Mouse (Mus musculus) intestine, postnatal 0 days (tissue): Measurements from ENCODE around the gene Tcn2. TPM values are rescaled to one million over a fixed set of nuclear protein-coding genes. Genes with fewer than 3 reads are reported as not detected.

Experiments
- ATAC-seq: fragments of 200-750 bp; cut with Nextera tagmentation; 2 replicates; pipeline ENCODE4 v1.8.0; 2017; ENCODE audit warnings: mild to moderate bottlenecking, moderate TSS enrichment, moderate library complexity
- H3K27ac ChIP-seq: fragments of 300-500 bp; sonication (generic); 2 replicates; pipeline ENCODE4 v1.5.1; 2014; ENCODE audit warnings: mild to moderate bottlenecking, low read depth, low read length, moderate library complexity
- H3K27me3 ChIP-seq: fragments of 300-500 bp; sonication (generic); replicated peaks from 2 replicates; pipeline ENCODE4 v1.6.1; 2014; ENCODE audit warnings: low read length, mixed read lengths; ENCODE audit not compliant: control insufficient read depth, insufficient read depth
- H3K36me3 ChIP-seq: fragments of 300-500 bp; sonication (generic); 2 replicates; pipeline ENCODE4 v1.6.1; 2014; ENCODE audit warnings: mild to moderate bottlenecking, moderate library complexity; ENCODE audit not compliant: control insufficient read depth, insufficient read depth
- H3K4me1 ChIP-seq: fragments of 300-500 bp; sonication (generic); replicated peaks from 2 replicates; pipeline ENCODE4 v1.6.1; 2014; ENCODE audit warnings: antibody characterized with exemption, low read length, mixed read lengths; ENCODE audit not compliant: control insufficient read depth, insufficient read depth
- H3K4me2 ChIP-seq: fragments of 300-500 bp; sonication (generic); replicated peaks from 2 replicates; pipeline ENCODE4 v1.6.1; 2014; ENCODE audit warnings: low read depth, mild to moderate bottlenecking, moderate library complexity
- H3K4me3 ChIP-seq: fragments of 300-500 bp; sonication (generic); 2 replicates; pipeline ENCODE4 v1.5.1; 2014; ENCODE audit warnings: low read depth, low read length
- H3K9ac ChIP-seq: fragments of 300-500 bp; sonication (generic); 2 replicates; pipeline ENCODE4 v1.6.1; 2014; ENCODE audit warnings: mild to moderate bottlenecking, low read depth, low read length
- H3K9me3 ChIP-seq: fragments of 300-500 bp; sonication (generic); 2 replicates; pipeline ENCODE4 v1.6.1; 2016; ENCODE audit warnings: mixed run types; ENCODE audit not compliant: control insufficient read depth
- CTCF ChIP-seq: sonication (generic); IDR thresholded peaks from 2 replicates; pipeline ENCODE4 v1.5.1; 2016; ENCODE audit warnings: low read depth, mild to moderate bottlenecking, control low read depth, antibody characterized with exemption, moderate library complexity
- WGBS: fragments of 180-500 bp; shearing (Covaris S2); extraction: QIAGEN DNeasy Blood & Tissue Kit; methylation state at CpG from one replicate; pipeline ENCODE4 v1.1.7; 2014; 5-methylcytosine and 5-hydroxymethylcytosine counted together
- polyA plus RNA-seq: library from polyadenylated mRNA; unstranded; fragments of >200 nt; fragmentation: Nextera tagmentation; extraction: Ambion mirVana; gene quantifications from 2 replicates; pipeline ENCODE4 v1.2.1, GENCODE M21; 2015

The Tcn2 gene
- polyA plus RNA-seq, 1 experiment from 2014 or later, result 283 TPM

DNA sequence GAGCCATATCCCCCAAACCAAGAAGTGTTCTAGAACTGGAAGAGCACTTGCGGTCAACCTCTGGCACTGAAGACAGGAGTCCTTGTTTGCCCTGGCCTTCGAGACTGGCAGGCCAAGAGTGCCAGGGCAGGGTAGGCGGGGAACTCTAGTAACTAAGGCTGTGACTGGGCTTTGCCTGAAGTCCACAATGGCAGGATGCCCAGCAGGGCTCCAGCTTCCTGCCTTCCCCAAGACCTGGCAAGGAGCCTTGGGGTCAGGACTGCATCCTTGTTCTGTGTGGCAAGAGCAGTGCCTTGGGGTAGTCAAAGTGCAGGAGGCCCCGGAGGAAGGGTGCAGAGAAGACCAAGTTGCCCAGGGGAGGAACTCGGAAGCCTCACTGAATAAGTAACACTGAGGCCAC lies 28.9 kb downstream of the Tcn2 start:
- WGBS, result 77% methylated on average over 5 of the region's 5 CpGs
- H3K9ac ChIP-seq, result no peak overlapping the region

DNA sequence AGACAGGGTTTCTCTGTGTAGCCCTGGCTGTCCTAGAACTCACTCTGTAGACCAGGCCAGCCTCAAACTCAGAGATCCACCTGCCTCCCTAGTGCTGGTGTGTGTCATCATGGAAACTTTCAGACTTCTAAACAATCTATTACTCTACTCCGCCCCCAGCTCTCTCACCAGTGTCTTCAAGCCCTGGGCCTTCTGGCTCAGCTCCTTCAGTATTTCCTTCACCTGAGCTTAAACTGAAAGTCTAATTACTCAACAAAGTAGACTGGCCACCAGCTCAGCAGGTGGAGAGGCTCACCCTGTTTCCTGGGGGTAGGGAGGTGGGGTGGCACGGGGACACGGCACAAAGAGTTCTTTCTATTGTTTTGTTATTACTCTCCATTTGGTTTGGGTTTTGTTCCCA lies 29.4 kb downstream of the Tcn2 start:
- no peak for TF ChIP-seq CTCF
- Histone ChIP-seq H3K9me3 (no peaks in the 10 kb centered on the region), H3K4me1 (no peaks in the 10 kb centered on the region), H3K27me3 (no peaks in the 10 kb centered on the region), H3K4me2 (no peak overlapping the region), H3K27ac (no peak overlapping the region), H3K4me3 (no peak overlapping the region), H3K36me3 (peaks cover 7% of the 10 kb centered on the region; the same call in 1 of the 2 replicates), H3K9ac (no peak overlapping the region)
- 92% methylated on average over 3 of the region's 3 CpGs for WGBS
- no peak for ATAC-seq

More for the DNA sequence above, 28.9 kb downstream of the Tcn2 start:
- no peak overlapping the region for H3K27ac ChIP-seq
- no peaks in the 10 kb centered on the region for H3K9me3 ChIP-seq
- no peak overlapping the region for H3K4me2 ChIP-seq
- H3K4me3 ChIP-seq, result no peak overlapping the region
- TF ChIP-seq CTCF, result no peak
- no peaks in the 10 kb centered on the region for H3K27me3 ChIP-seq
- peaks cover 4% of the 10 kb centered on the region; the same call in 1 of the 2 replicates for H3K36me3 ChIP-seq
- H3K4me1 ChIP-seq, result no peaks in the 10 kb centered on the region
- no peak for ATAC-seq

DNA sequence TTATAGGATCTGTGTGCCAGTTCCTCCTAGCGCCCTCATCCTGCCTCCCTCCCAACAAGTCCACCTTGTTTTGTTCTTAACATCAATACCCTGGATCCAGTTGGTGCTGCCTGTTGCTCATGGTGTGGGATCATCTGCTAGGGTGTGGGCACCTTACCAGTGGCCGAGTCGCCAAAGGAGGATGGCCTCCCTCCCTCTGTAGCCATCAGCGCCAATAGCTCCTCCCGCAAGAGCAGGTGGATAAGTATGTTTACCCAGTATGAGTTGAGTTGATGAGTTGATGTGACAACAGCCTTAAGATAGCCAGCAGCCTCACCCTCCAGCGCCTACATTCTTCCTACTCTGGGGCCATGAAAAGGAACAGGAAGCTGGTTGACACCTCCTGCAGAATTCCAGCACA lies 31.7 kb downstream of the Tcn2 start:
- Histone ChIP-seq H3K36me3 (peaks cover 7% of the 10 kb centered on the region; the same call in 1 of the 2 replicates), H3K9ac (no peak overlapping the region), H3K4me2 (no peak overlapping the region), H3K4me3 (no peak overlapping the region), H3K4me1 (no peaks in the 10 kb centered on the region), H3K9me3 (no peaks in the 10 kb centered on the region), H3K27me3 (no peaks in the 10 kb centered on the region), H3K27ac (no peak overlapping the region)
- no peak for TF ChIP-seq CTCF
- ATAC-seq, result no peak
- WGBS, result 50% methylated on average over 6 of the region's 6 CpGs

DNA sequence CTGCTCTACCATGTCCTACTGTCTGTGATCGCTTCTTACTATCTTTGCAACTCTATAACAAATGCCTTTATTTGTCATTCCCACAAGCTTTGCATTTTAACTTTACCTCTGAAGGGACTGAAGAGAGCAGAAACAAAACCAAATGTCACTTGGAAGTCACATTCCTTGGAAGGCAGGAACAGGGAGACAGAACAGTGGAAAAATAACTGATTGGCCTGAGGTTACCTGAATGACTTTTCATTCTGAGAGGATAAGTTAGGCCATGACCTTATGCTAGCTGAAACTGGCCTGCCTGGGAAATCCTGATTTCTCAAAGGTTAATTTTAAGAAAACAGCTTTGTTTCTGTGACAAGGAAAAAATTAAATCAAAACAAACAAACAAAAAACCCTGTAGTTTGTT lies 36.0 kb downstream of the Tcn2 start:
- Histone ChIP-seq H3K4me2 (no peak overlapping the region), H3K9me3 (no peaks in the 10 kb centered on the region), H3K4me1 (no peaks in the 10 kb centered on the region), H3K9ac (no peak overlapping the region), H3K36me3 (peaks cover 7% of the 10 kb centered on the region; the same call in 1 of the 2 replicates), H3K27me3 (no peaks in the 10 kb centered on the region), H3K4me3 (no peak overlapping the region), H3K27ac (no peak overlapping the region)
- WGBS, result 70% methylated on average over 1 of the region's 1 CpGs
- no peak for ATAC-seq
- TF ChIP-seq CTCF, result no peak

DNA sequence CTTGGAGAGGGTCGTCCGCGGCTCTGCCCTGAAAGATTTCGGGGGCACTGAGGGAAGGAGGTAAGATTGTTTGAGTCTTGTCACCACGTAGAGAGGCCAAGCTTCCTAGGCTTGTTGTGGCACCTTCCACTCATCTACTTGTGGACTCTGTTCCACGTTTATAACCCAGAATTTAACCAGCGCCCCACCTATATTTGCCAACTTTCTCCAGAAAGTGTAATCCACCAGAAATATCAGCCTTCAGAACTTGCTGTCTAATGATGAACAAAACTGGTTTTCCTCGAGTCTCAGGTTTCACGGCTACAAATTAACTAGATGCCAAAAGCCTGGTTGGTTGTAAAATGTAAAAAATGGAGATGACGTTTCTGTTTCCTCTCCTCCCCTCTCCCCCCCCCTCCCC lies 36.5 kb downstream of the Tcn2 start:
- peak overlapping the region; percentile 87 for H3K4me2 ChIP-seq
- no peaks in the 10 kb centered on the region for H3K9me3 ChIP-seq
- no peak for TF ChIP-seq CTCF
- H3K9ac ChIP-seq, result peak overlapping the region; percentile 32; the same call in 1 of the 2 replicates
- peaks cover 7% of the 10 kb centered on the region; the same call in 1 of the 2 replicates for H3K36me3 ChIP-seq
- peak overlapping the region; percentile 80 for H3K27ac ChIP-seq
- peak; percentile 88 for ATAC-seq
- under 1% methylated on average over 10 of the region's 10 CpGs for WGBS
- no peaks in the 10 kb centered on the region for H3K4me1 ChIP-seq
- H3K27me3 ChIP-seq, result no peaks in the 10 kb centered on the region
- H3K4me3 ChIP-seq, result peak overlapping the region; percentile 40

DNA sequence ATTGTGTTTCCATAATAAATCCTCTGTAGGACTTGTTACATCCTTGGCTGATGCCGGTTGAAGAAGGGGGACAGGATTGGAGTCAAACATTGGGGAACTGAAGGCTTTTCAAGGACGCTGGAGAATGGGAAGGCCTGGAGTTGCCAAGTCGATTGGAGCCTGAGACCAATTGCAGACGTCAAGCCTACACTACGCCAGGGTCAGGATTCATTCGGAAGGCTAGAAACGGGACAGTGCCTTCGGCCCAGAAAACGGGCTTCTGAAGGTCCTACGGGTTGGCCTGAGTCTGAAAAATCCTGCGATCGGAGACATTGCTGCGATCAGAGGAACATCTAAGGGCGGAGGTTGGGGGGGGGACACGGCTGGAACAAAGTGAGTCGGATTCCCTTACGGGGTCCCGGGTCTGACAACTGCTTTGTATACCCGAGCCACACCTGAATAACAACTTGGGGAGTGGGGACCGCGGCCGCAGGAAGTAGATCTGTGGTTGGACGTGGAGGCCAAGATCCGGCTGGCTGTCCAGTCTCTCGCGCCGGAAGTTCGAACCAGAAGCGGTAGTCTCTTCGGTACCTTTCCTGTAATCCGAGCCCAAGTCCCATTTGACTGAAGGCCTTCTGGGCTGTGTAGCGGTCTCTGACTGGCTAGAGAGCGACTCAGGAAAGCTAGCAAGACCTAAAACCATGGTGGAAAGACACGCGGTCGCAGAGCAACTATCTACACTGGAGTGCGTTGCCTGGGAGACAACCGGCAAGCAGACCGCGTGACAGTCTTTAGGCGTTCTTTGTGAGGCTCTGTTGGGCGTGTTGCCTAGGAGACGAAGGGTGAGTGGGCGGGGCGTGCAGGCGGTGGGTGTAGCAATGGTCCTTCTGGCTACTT lies 37.3 kb downstream of the Tcn2 start, which contains the start of the genes 4921536K21Rik and Dusp18:
Gene 4921536K21Rik (minus strand): TSS at position 693 of the 876 bp plus-strand sequence.
Gene Dusp18 (plus strand): TSS at position 835 of the 876 bp plus-strand sequence.
- Histone ChIP-seq H3K27ac (peak within 1 kb of the TSS; percentile 80), H3K9me3 (no peaks in the 10 kb centered on the region), H3K4me3 (peak within 1 kb of the TSS; percentile 40), H3K36me3 (peaks cover 7% of the 10 kb centered on the region; the same call in 1 of the 2 replicates), H3K9ac (peak within 1 kb of the TSS; percentile 32; the same call in 1 of the 2 replicates), H3K4me2 (peak within 1 kb of the TSS; percentile 87), H3K27me3 (no peaks in the 10 kb centered on the region), H3K4me1 (no peaks in the 10 kb centered on the region)
- no peak for TF ChIP-seq CTCF
- WGBS, result 6% methylated on average over 46 of the region's 46 CpGs
- peak; percentile 96 for ATAC-seq
